Mouse (Mus musculus) myocyte (in vitro differentiated cells): Measurements from ENCODE around the gene Ubald1.

Experiments
- MAX ChIP-seq: IDR thresholded peaks from one replicate; pipeline ENCODE4 v1.6.1; 2011; ENCODE audit warnings: low read depth, mild to moderate bottlenecking, control low read depth
- MYOD1 ChIP-seq, 3 experiments: IDR thresholded peaks; one replicate each; pipeline ENCODE4 v1.6.1; 2011; ENCODE audit warnings: control low read depth in 2 of 3, low read depth in 2 of 3, mild to moderate bottlenecking in 2 of 3, moderate library complexity in 1 of 3; ENCODE audit not compliant: insufficient read length in 2 of 3, control insufficient read depth in 1 of 3
- POLR2A ChIP-seq: IDR thresholded peaks from one replicate; pipeline ENCODE4 v1.6.1; 2011; ENCODE audit warnings: low read depth, mild to moderate bottlenecking, control low read depth, moderate library complexity; ENCODE audit not compliant: insufficient read length
- POLR2AphosphoS2 ChIP-seq: IDR thresholded peaks from one replicate; pipeline ENCODE4 v1.6.1; 2011; ENCODE audit warnings: low read depth, control low read depth; ENCODE audit not compliant: insufficient read length
- USF1 ChIP-seq: IDR thresholded peaks from one replicate; pipeline ENCODE4 v1.6.1; 2011; ENCODE audit warnings: low read depth, mild to moderate bottlenecking, control low read depth, moderate library complexity

DNA sequence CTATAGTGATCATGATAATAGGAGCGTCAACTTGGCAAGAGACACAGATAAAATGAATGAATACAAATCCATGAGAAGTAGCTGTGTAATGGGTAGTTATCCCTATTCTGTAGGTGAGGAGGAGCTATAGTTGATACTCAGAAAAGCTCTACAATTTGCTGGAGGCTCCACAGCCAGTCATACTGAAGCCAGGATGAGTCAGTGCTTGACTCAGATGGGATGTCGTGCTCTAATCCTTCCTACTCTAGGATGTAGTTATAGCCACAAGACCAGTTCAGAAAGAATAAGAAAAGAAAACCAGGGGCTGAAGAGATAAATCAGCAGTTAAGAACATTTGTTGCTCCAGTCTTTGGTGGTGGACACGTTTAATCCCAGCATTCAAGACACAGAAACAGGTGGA lies 42.5 kb downstream of the Ubald1 start:
- TF ChIP-seq MAX (no peak), POLR2AphosphoS2 (no peak), POLR2A (no peak), USF1 (no peak), MYOD1 (IDR thresholded peaks at IDR 0.05; ENCODE audit: control insufficient read depth in 1 of 3, insufficient read length in 2 of 3, low read depth in 2 of 3) (no peak)
